Mouse (Mus musculus) liver, embryonic 16.5 days (tissue): ENCODE measurements at regions not wholly inside any gene's neighbourhood (a gene's known extent, or its start where the extent isn't known, plus 50 kb on each side); places are given as distances from the start of the nearest gene placed in this dataset.

Source experiments
- ATAC-seq: fragments of 200-750 bp; cut with Nextera tagmentation; 2 replicates; pipeline ENCODE4 v1.8.0; 2017; ENCODE audit warnings: low read depth, mild to moderate bottlenecking, moderate number of reproducible peaks, moderate library complexity
- H3K27ac ChIP-seq: fragments of 300-500 bp; sonication (generic); 2 replicates; pipeline ENCODE4 v1.5.1; 2014; ENCODE audit warnings: mild to moderate bottlenecking, low read length
- H3K27me3 ChIP-seq: fragments of 300-500 bp; sonication (generic); 2 replicates; pipeline ENCODE4 v1.6.1; 2014; ENCODE audit warnings: low read depth, low read length, mixed read lengths; ENCODE audit not compliant: control insufficient read depth, insufficient read depth
- H3K36me3 ChIP-seq: fragments of 300-500 bp; sonication (generic); 2 replicates; pipeline ENCODE4 v1.6.1; 2014; ENCODE audit warnings: mild to moderate bottlenecking; ENCODE audit not compliant: control insufficient read depth, insufficient read depth
- H3K4me1 ChIP-seq: fragments of 300-500 bp; sonication (generic); 2 replicates; pipeline ENCODE4 v1.6.1; 2014; ENCODE audit warnings: low read depth, low read length, mixed read lengths; ENCODE audit not compliant: control insufficient read depth
- H3K4me2 ChIP-seq: fragments of 300-500 bp; sonication (generic); 2 replicates; pipeline ENCODE4 v1.6.1; 2014; ENCODE audit warnings: low read depth, low read length, mixed read lengths
- H3K4me3 ChIP-seq: fragments of 300-500 bp; sonication (generic); 2 replicates; pipeline ENCODE4 v1.5.1; 2014; ENCODE audit warnings: low read depth, mild to moderate bottlenecking, low read length
- H3K9ac ChIP-seq: fragments of 300-500 bp; sonication (generic); 2 replicates; pipeline ENCODE4 v1.6.1; 2014; ENCODE audit warnings: low read depth, low read length
- H3K9me3 ChIP-seq: fragments of 300-500 bp; sonication (generic); replicated peaks from 2 replicates; pipeline ENCODE4 v1.6.1; 2016; ENCODE audit warnings: low read length; ENCODE audit not compliant: control insufficient read depth
- WGBS: fragments of 180-500 bp; shearing (Covaris S2); extraction: QIAGEN DNeasy Blood & Tissue Kit; methylation state at CpG from one replicate; pipeline ENCODE4 v1.1.7; 2014; ENCODE audit not compliant: insufficient replicate concordance; 5-methylcytosine and 5-hydroxymethylcytosine counted together

- H3K36me3 ChIP-seq, result no peaks in the 10 kb centered on the region
- H3K4me1 ChIP-seq, result no peaks in the 10 kb centered on the region
- H3K9me3 ChIP-seq, result no peaks in the 10 kb centered on the region
- no peak overlapping the region for H3K4me2 ChIP-seq
- H3K9ac ChIP-seq, result no peak overlapping the region
- no peak for ATAC-seq
- H3K4me3 ChIP-seq, result no peak overlapping the region
- no peak overlapping the region for H3K27ac ChIP-seq
- 54% methylated on average over 7 of the region's 7 CpGs for WGBS
- H3K27me3 ChIP-seq, result no peaks in the 10 kb centered on the region
These were observed 82.8 kb downstream of the Tex29 start for GRCm38 (mm10) chr8:11923115-11923514.

DNA sequence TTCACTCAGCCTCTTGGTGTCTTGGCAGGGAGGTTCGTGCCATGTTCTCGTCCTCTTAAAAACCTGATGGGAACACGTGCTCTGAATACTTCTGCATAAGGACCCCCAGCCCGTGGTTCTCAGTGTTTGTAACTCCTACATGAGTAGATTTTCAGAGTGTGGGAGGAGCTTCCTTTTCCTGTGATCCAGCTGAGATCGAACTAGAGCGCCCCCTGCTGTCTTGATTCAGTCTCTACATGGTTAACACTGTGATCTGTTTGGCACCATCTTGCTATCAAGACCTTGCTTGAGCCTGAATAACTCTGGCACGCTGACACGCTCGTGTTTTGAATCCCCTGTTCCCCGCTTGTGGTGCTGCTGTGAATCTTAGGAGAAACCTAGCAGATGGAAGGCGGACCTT, 83.9 kb downstream of the Tex29 start:
- no peak for ATAC-seq

GRCm38 (mm10) chr8:11942892-11943332, 102.6 kb downstream of the Tex29 start:
- Histone ChIP-seq H3K4me1 (no peaks in the 10 kb centered on the region), H3K27me3 (no peaks in the 10 kb centered on the region), H3K27ac (no peak overlapping the region), H3K4me3 (no peak overlapping the region), H3K9me3 (no peaks in the 10 kb centered on the region), H3K36me3 (no peaks in the 10 kb centered on the region), H3K4me2 (no peak overlapping the region), H3K9ac (no peak overlapping the region)
- WGBS, result 20% methylated on average over 6 of the region's 6 CpGs
- no peak for ATAC-seq

More for the DNA sequence above, 83.9 kb downstream of the Tex29 start:
- no peaks in the 10 kb centered on the region for H3K9me3 ChIP-seq
- H3K4me2 ChIP-seq, result no peak overlapping the region
- H3K9ac ChIP-seq, result no peak overlapping the region
- no peaks in the 10 kb centered on the region for H3K36me3 ChIP-seq
- no peak overlapping the region for H3K4me3 ChIP-seq
- no peaks in the 10 kb centered on the region for H3K4me1 ChIP-seq
- 42% methylated on average over 11 of the region's 11 CpGs for WGBS
- no peak overlapping the region for H3K27ac ChIP-seq
- H3K27me3 ChIP-seq, result no peaks in the 10 kb centered on the region

DNA sequence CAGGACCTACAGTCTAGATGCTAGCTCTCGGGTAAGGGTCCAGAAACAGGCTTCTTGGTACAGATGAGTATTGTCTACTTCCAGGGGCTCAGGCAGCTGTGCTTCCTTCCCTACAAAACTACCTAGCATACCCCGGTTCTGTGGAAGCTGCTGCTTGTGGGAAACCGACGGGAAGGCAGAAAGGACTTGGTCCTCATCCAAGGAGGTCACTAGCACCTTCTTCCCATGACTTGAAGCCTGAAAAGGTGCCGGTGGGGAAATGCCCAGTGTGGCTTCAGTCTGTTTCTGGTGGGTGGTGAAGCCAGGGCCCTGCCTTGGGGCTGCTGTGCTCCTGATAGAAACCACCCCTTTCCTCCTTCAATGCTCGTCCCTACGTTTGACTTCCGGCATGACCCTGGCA, 107.5 kb downstream of the Tex29 start:
- 75% methylated on average over 8 of the region's 8 CpGs for WGBS
- Histone ChIP-seq H3K9ac (no peak overlapping the region), H3K4me1 (no peaks in the 10 kb centered on the region), H3K27ac (no peak overlapping the region), H3K9me3 (no peaks in the 10 kb centered on the region), H3K4me2 (no peak overlapping the region), H3K36me3 (no peaks in the 10 kb centered on the region), H3K4me3 (no peak overlapping the region), H3K27me3 (no peaks in the 10 kb centered on the region)
- ATAC-seq, result no peak

GRCm38 (mm10) chr8:11956268-11956667, 116.0 kb downstream of the Tex29 start:
- Histone ChIP-seq H3K36me3 (no peaks in the 10 kb centered on the region), H3K9me3 (no peaks in the 10 kb centered on the region), H3K9ac (no peak overlapping the region), H3K4me2 (no peak overlapping the region), H3K27me3 (no peaks in the 10 kb centered on the region; the same call in 1 of the 2 replicates), H3K27ac (no peak overlapping the region), H3K4me1 (no peaks in the 10 kb centered on the region), H3K4me3 (no peak overlapping the region)
- 18% methylated on average over 7 of the region's 7 CpGs for WGBS
- no peak for ATAC-seq

GRCm38 (mm10) chr8:11957046-11957783, 116.9 kb downstream of the Tex29 start:
- H3K27me3 ChIP-seq, result no peaks in the 10 kb centered on the region; the same call in 1 of the 2 replicates
- ATAC-seq, result no peak
- H3K4me2 ChIP-seq, result no peak overlapping the region
- no peak overlapping the region for H3K4me3 ChIP-seq
- no peak overlapping the region for H3K9ac ChIP-seq
- no peak overlapping the region for H3K27ac ChIP-seq
- H3K36me3 ChIP-seq, result no peaks in the 10 kb centered on the region
- H3K9me3 ChIP-seq, result no peaks in the 10 kb centered on the region
- WGBS, result 62% methylated on average over 7 of the region's 7 CpGs
- no peaks in the 10 kb centered on the region for H3K4me1 ChIP-seq

DNA sequence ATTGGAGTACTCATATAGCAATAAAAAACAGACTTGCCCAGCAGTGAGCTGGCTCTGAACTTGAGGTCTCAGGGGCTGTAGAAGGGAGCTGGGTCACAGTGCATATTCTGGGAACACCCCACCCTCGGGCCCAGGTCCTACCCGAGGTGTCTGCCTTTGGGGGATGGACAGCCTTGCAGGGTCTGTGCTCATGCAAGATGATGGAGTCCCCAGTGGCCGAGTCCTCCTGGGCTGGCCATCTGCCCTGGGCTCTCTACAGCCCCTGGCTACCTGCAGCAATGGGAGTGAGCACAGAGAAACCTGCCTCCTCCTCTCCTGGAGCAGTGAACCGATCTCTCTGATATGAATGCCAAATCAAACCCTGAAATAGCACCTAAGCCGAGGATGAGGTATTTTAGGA, 117.9 kb downstream of the Tex29 start:
- Histone ChIP-seq H3K4me2 (no peak overlapping the region), H3K36me3 (no peaks in the 10 kb centered on the region), H3K4me1 (no peaks in the 10 kb centered on the region), H3K27ac (no peak overlapping the region), H3K9ac (no peak overlapping the region), H3K9me3 (no peaks in the 10 kb centered on the region), H3K4me3 (no peak overlapping the region), H3K27me3 (no peaks in the 10 kb centered on the region; the same call in 1 of the 2 replicates)
- 42% methylated on average over 5 of the region's 5 CpGs for WGBS
- no peak for ATAC-seq

DNA sequence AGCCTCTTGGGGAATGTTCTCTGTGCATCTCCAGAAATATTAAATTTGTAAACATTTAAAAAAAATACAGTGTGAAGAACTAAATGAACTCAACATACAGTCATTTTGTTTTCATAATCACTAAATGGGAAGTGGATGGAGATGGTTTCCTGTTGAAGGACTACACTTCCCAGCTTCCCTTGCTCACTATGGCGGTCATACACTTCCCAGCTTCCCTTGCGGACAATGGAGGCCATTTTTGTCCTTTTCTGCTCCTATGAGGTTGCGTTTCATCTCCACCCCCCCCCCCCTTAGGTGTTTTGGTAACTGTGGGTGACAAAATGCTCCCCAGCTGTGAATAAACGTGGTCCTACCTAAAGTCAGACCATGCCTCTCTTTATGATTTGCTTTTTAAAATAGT, 119.2 kb downstream of the Tex29 start:
- H3K4me1 ChIP-seq, result no peaks in the 10 kb centered on the region
- no peaks in the 10 kb centered on the region; the same call in 1 of the 2 replicates for H3K27me3 ChIP-seq
- H3K9ac ChIP-seq, result no peak overlapping the region
- WGBS, result 39% methylated on average over 4 of the region's 4 CpGs
- H3K9me3 ChIP-seq, result no peaks in the 10 kb centered on the region
- no peak overlapping the region for H3K27ac ChIP-seq
- H3K4me2 ChIP-seq, result no peak overlapping the region
- H3K36me3 ChIP-seq, result no peaks in the 10 kb centered on the region
- H3K4me3 ChIP-seq, result no peak overlapping the region
- no peak for ATAC-seq

DNA sequence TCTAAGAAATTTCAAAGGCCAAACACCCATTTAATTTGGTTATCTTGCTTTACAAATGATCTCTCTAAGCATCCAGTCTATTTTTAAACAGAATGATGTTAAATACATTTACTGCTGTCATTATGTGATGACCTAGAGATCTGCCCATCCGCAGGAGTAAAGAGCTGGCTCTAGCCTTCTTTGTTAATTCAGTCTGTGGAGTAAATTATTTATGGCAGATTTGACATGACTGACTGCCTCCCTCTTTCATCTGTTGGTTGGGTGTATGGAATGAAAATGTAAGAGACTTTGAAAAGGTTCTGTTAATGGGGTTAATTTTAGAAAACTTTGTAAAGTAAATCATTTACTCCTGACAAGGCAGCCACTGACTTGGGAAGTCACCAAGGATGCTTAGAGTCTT, 123.3 kb downstream of the Tex29 start:
- Histone ChIP-seq H3K27ac (no peak overlapping the region), H3K4me1 (no peaks in the 10 kb centered on the region), H3K4me3 (no peak overlapping the region), H3K9ac (no peak overlapping the region), H3K9me3 (no peaks in the 10 kb centered on the region), H3K4me2 (no peak overlapping the region), H3K27me3 (no peaks in the 10 kb centered on the region), H3K36me3 (no peaks in the 10 kb centered on the region)
- no peak for ATAC-seq
- 70% methylated on average over 1 of the region's 1 CpGs for WGBS
